16 mouse cellular contexts compared by ENCODE assay signal in the genomic region with DNA sequence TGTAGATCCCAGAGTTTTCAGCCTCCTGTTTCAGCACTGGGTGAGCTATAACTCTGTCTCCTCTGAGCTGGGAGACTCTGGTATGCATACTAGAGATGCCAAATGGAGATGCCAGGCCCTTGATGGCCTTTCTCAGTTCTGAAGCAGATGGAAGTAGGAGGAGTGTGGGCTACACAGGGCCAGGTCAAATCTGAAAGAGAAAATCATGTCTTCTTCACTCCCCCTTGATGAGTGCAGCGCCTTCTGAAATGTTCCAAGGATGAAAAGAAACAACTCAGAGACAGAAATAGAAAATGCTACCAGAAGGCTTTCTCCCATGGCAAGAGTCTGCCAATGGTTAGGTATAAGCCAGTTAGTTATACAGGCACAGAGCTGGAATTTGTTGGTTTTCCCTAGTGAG.
DNase-seq lines count a peak whose midpoint lies in the region.
"Had no signal": no experiment of that assay in that cellular context is flagged by ENCODE, and none has a peak within 500 bp of the region (broad histone marks: within the 10 kb centered on the region; RNA-seq: fewer than 3 reads in every experiment).

No protein-coding gene starts in this region.

- DNase-seq in frontal cortex, postnatal 36 days (ENCODE audit: low spot score in 2 of 2), result peak; percentile 26 to 40
- no peak for DNase-seq in frontal cortex, postnatal 25 days (ENCODE audit: low spot score in 2 of 2)
- peak; percentile 3 to 48 for DNase-seq in left cerebral cortex, adult 9 months (ENCODE audit: low spot score in 2 of 2)
- DNase-seq in left cerebral cortex, postnatal 14 days (ENCODE audit: low spot score in 2 of 2), result no peak
- peak; percentile 57 for DNase-seq in brain, adult 2 months (ENCODE audit: low read depth, low spot score)
- peak; percentile 9 to 20 for DNase-seq in left cerebral cortex, postnatal 36 days (ENCODE audit: low spot score in 2 of 2)
- DNase-seq in gastrocnemius, postnatal 4 days (ENCODE audit: low spot score in 2 of 2), result no peak
- DNase-seq in B cell, adult 2 months, result no peak
- DNase-seq: adrenal gland, adult 2 months; adrenal gland, postnatal 25 days; cerebellum, adult 2 months; cerebellum, postnatal 10 days; forebrain, postnatal 0 days; gastrocnemius, postnatal 36 days; heart, adult 18-20 months; heart, postnatal 10 days had no signal

- intact Hi-C loops in left cerebral cortex, postnatal 14 days (cut with DNase I), result no loop called here
- intact Hi-C loops in left cerebral cortex, postnatal 36 days (cut with DNase I), result no loop called here

Comparison
In these comparisons a context has a peak if more than half of its experiments do, and no peak if none do; other contexts are left out.
1. DNase-seq: peak in frontal cortex, postnatal 36 days (2 of 2), left cerebral cortex, adult 9 months (2 of 2), brain, adult 2 months (single experiment) and left cerebral cortex, postnatal 36 days (2 of 2); none in frontal cortex, postnatal 25 days (0 of 2), left cerebral cortex, postnatal 14 days (0 of 2), gastrocnemius, postnatal 4 days (0 of 2) and B cell, adult 2 months (0 of 2).